Mouse (Mus musculus): Measurements from ENCODE around the gene Fkbp8. TPM values are rescaled to one million over a fixed set of nuclear protein-coding genes. Genes with fewer than 3 reads are reported as not detected.

Fkbp8 gene
- total RNA-seq, 2 experiments from 2014 or later = 162 to 184 TPM

- DNase-seq (ENCODE audit: low spot score in 2 of 2) = peak; percentile 87 to 94
Observed at GRCm38 (mm10) chr8:70522592-70523403, 4.7 kb upstream of the Fkbp8 start.

DNA sequence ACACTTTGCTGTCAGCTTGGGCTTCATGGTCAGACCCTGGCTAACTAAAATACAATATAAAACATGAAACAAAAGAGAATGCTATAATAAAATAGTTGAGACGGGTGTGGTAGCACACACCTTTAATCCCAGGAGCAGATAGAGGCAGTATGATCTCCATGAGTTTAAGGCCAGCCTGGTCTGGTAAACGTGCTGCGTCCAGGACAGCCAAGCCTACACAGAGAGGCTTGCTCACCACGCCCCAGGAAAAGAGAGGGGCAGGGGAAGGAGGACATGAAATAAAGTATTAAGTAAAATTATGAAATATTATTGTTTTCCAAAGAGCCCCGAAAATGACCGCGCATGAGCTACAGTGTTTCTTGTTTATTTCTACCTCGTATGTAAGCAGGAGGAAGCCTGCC, 413 bp upstream of the Fkbp8 start:
- DNase-seq (ENCODE audit: low spot score in 2 of 2) = no peak

DNA sequence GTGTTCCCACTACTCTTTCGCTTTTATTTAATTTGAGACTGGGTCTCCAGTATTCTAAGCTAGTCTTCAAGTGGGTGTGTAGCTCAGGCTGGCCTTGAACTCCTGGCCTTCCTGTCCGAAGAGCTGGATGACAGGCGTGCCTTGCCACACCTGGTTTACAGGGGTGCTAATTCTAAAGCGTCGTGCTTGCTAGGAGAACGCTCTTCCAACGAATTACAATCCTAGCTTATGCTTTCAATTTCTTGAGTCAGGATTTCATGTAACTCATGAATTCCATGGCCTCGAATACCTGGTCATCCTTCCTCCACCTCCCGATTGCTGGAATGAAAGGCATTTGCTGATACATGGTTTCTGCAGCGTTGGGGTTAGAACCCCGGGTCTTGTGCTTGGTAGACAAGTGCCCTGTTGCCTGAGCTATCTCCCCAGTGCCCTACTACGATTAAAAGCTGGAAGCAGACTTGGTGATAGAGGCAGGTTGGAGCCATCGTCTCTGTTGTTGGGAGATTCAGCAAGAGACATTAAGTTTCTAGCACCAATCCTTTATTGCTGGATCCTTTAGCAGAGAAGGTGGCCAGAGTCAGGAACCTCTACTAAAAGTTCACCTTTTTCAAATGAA, 766 bp downstream of the Fkbp8 start:
- no peak for DNase-seq (ENCODE audit: low spot score in 2 of 2)

- DNase-seq (ENCODE audit: low spot score in 2 of 2) = no peak
Observed at GRCm38 (mm10) chr8:70529299-70529698, 1.8 kb downstream of the Fkbp8 start.

DNA sequence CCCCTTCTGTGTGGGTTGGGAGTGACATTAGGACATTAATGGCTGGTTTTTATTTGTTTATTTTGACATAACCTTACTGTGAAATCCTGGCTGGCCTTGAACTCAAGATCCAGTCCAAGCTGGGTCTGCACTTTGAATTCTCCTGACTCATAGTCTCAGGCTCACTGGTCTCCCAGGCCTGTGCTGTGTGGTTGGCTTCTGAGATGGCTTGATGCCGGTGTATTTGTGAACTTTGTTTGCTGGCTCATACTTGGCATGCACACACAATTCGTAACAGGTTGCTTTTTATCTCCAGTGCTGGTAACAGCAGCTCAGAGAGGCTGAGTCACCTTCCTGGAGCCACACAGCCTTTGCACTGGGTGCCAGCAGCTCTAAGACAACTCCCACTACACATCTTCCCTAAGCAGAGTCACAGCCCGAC, 2.2 kb downstream of the Fkbp8 start:
- DNase-seq (ENCODE audit: low spot score in 2 of 2) = no peak

DNA sequence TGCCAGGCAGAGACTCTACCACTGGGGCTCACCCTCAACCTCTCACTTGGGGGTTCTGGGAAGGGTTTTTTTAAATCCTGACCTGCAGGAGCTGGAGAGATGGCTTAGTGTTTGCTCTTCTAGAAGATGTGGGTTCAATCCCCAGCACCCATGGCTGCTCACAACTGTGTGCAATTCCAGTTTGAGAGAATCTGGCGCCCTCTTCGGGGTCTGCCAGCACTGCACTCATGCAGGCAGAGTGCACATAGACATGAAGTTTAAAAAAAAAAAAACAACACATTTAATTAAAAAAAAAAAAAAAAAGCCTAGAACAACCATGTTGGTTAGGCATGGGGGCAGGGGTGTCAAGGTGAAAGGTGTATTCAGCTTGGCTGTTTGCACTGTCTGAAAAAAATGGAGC, 2.8 kb downstream of the Fkbp8 start:
- no peak for DNase-seq (ENCODE audit: low spot score in 2 of 2)

DNA sequence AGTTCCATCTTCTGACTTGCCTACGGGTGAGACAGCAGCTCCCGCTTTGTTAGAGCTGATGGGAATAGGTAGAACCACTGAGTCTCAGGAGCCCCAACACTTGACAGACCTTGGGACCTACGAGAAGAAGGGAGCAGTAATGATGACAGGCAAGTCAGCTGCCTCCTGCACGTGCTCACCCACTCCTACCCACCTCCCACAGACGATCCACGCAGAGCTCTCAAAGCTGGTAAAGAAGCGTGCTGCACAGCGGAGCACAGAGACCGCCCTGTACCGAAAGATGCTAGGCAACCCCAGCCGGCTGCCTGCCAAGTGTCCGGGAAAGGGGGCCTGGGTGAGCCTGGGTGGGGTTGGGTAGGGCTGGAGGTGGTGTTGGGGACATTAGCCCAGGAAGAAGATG, 6.8 kb downstream of the Fkbp8 start:
- DNase-seq (ENCODE audit: low spot score in 2 of 2) = no peak

DNA sequence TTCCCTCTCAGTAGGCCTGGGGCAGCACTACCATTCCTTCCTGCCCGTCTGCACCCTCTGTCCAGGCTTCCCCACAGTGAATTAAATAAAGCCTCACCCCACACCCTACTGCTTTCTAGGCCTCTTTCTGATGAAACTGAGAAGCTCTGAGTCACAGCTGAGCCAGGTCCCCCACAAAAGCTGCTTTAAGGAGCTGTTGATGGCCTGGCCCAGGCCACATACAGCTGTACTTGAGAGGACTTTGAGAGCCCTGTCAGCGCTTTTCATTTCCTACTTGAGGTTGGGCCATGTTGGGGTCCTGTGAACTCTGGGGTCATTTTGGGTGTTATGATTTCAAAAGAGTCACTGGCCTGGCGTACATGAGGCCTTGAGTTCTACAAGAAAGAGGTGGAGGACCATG, 7.7 kb downstream of the Fkbp8 start:
- no peak for DNase-seq (ENCODE audit: low spot score in 2 of 2)

GRCm38 (mm10) chr8:70535701-70536100, 8.2 kb downstream of the Fkbp8 start:
- DNase-seq (ENCODE audit: low spot score in 2 of 2) = no peak

- DNase-seq (ENCODE audit: low spot score in 2 of 2) = peak in 1 of 2 experiments; percentile 61
Observed at GRCm38 (mm10) chr8:70538024-70538579, 10.6 kb downstream of the Fkbp8 start.

DNA sequence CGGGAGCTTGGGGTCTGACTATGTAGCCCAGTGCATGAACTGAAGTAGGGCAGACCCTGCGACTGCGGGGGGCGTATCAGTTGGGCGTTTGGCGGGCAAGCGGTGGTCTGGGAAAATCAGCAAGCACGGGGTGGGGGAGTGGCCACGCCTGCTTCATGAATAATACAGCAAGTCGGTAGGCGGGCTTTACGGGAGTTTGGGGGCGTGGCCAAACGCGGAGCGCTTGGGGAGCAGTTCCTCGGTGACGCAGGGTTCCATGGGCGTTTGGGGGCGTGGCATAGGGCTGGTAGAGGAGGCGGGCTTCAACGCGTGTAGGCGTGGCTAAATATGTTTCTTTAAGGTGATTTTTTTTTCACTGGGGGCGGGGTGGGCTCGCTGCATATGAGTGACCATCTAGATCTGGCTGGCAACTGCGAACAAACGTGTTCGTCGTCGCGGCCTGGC, 11.1 kb downstream of the Fkbp8 start:
- DNase-seq (ENCODE audit: low spot score in 2 of 2) = peak; percentile 99 to 100

DNA sequence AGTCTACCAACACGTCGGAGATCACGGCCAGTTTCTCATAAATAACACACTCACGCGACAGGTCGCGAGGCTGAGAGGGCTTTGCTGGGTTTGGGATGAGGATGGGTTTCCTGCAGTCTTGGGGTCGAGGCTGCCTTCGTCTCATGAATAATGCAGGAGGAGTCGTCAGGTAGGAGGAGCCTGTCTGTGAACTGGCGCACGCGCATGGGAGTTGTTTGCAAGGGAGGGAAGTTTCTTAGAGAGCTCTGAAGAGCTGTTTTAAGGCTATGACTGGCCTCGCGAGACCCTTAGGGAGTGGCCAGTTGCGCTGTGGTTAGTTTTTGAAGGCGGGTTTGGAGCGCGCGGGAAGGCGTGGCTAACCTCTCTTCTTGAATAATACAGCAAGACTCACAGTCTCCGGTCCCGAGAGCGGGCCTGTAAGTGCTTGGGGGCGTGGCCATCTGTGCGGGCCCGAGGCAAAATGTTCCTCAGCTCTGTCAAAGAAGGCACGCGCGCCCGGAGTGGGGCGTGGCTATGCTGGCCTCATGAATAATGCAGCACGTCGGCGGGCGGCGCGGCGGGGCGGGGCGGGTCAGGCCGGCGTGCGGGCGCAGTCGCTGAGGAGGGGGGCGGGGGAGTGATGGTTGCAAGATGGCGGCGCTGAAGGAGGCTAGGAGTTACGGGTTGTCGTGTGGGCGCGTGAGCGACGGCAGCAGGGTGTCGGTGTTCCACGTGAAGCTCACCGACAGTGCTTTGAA, 11.7 kb downstream of the Fkbp8 start, which contains the start of gene Ell:
Ell (plus strand) TSS at position 381 of the 737 bp plus-strand sequence.
- DNase-seq (ENCODE audit: low spot score in 2 of 2) = peak; percentile 98 to 100

DNA sequence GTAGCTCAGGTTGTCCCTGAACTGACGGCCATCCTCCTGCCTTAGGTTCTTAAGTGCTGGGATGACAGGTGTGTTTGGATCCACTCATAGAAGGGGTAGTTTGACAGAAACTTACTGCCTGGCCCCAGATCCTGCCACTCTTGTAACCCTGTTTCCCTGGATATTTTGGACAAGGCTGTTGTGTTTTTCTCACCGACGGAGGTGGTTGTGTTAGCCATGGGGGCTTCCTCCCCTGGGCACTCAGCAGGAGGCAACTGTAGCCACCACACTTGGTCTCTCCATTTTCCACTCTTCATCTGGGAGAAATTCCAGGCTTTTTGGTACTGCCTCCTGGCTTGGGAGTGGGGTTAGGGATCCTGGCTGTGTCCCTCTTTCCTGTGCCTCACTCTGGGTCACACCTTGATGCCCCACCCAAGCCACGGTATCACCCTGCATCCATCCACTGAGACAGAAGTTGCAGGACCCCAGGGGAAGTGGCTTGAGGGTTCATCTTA, 12.5 kb downstream of the Fkbp8 start:
- no peak for DNase-seq (ENCODE audit: low spot score in 2 of 2)

GRCm38 (mm10) chr8:70540507-70541071, 13.1 kb downstream of the Fkbp8 start:
- DNase-seq (ENCODE audit: low spot score in 2 of 2) = no peak

DNA sequence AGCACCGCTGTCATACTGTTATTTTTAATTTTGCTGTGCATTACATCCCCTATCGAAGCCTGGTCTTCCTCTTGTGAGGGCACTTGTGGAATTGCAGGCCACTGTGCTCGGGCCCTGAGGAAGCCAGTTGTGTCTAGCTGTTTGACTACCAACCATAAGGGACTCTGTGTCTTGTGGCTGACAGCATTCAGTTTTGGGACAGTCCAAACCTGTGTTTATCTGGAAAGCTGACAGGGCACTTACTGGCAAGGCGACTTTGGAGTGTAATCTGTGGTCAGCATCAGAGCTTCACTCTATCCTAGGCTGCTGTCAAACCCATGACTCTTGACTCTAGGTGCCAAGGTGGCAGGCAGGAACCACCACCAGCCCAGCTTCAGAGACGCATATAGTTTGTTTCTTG, 13.6 kb downstream of the Fkbp8 start:
- DNase-seq (ENCODE audit: low spot score in 2 of 2) = no peak

- no peak for DNase-seq (ENCODE audit: low spot score in 2 of 2)
Observed at GRCm38 (mm10) chr8:70544200-70544687, 16.7 kb downstream of the Fkbp8 start.

GRCm38 (mm10) chr8:70546412-70546811, 18.9 kb downstream of the Fkbp8 start:
- DNase-seq (ENCODE audit: low spot score in 2 of 2) = no peak

- DNase-seq (ENCODE audit: low spot score in 2 of 2) = no peak
Observed at GRCm38 (mm10) chr8:70547762-70548161, 20.2 kb downstream of the Fkbp8 start.

DNA sequence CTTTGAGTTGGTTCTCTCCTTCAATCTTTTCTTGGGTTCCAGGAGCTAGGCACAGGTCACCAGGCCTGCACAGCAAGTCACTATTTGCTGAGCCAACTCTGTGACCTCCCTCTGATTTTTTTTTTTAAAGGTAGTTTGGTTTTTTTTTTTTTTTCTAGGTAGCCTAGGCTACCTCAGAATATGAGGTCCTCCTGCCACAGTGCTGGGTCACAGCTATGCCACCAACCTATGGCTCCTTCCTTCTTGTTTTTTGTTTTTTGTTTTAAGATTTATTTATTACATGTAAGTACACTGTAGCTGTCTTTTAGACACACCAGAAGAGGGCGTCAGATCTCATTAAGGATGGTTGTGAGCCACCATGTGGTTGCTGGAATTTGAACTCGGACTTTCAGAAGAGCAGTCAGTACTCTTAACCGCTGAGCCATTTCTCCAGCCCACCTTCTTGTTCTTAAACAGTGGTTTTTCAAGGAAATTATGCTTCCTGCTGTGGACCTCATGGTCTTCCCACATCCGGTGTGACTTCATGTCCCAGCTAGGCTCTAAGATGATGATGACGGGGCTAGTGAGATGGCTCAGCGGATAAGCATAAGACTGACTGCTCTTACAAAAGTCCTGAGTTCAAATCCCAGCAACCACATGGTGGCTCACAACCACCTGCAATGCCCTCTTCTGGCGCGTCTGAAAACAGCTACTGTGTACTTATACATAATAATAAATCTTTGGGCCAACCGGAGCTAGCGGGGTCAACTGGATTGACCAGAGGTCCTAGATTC, 22.1 kb downstream of the Fkbp8 start:
- DNase-seq (ENCODE audit: low spot score in 2 of 2) = no peak

GRCm38 (mm10) chr8:70551558-70552161, 24.1 kb downstream of the Fkbp8 start:
- DNase-seq (ENCODE audit: low spot score in 2 of 2) = no peak

Measured in gastrocnemius, postnatal 4 days (tissue).